Mouse (Mus musculus) bone marrow, adult 2 months (tissue): ENCODE measurements around the gene Epb41l5. TPM values are rescaled to one million over a fixed set of nuclear protein-coding genes. Genes with fewer than 3 reads are reported as not detected.
A peak's percentile ranks its signal among the peaks of the same experiment; 100 is the strongest.

ENCODE experiments used
- H3K27ac ChIP-seq: fragments of 200-500 bp; 2 replicates; pipeline ENCODE4 v1.5.1; 2012; ENCODE audit warnings: low read depth, mild to moderate bottlenecking, control low read depth, inconsistent platforms, low read length; ENCODE audit not compliant: control insufficient read depth, poor library complexity, insufficient read depth
- H3K4me1 ChIP-seq: fragments of 200-500 bp; 2 replicates; pipeline ENCODE4 v1.6.1; 2011; ENCODE audit warnings: low read length; ENCODE audit not compliant: control insufficient read depth, insufficient read depth
- H3K4me3 ChIP-seq: fragments of 200-500 bp; replicated peaks from 2 replicates; pipeline ENCODE3; 2011; ENCODE audit warnings: mild to moderate bottlenecking, low read depth, low read length, control low read depth; ENCODE audit not compliant: control insufficient read depth
- CTCF ChIP-seq: fragments of 200-500 bp; IDR thresholded peaks from 2 replicates; pipeline ENCODE4 v1.5.1; 2011; ENCODE audit warnings: low read length, control low read depth; ENCODE audit not compliant: control insufficient read depth, insufficient read depth
- POLR2A ChIP-seq: fragments of 200-500 bp; IDR thresholded peaks from 2 replicates; pipeline ENCODE4 v1.6.1; 2011; ENCODE audit warnings: low read depth, mild to moderate bottlenecking, control low read depth, low read length, borderline replicate concordance; ENCODE audit not compliant: control insufficient read depth
- WGBS: fragments of 180-500 bp; shearing (Covaris S2); methylation state at CpG from one replicate; pipeline ENCODE4 v1.1.7; 2018; 5-methylcytosine and 5-hydroxymethylcytosine counted together
- polyA plus RNA-seq: library from polyadenylated mRNA; stranded (reverse); fragments of >200 nt; gene quantifications from 2 replicates; pipeline ENCODE4 v1.2.4, GENCODE M21; 2011; ENCODE audit warnings: low replicate concordance; ENCODE audit not compliant: missing spikeins, insufficient read depth, insufficient read length

The Epb41l5 gene
- polyA plus RNA-seq, 1 experiment = 2.4 TPM

DNA sequence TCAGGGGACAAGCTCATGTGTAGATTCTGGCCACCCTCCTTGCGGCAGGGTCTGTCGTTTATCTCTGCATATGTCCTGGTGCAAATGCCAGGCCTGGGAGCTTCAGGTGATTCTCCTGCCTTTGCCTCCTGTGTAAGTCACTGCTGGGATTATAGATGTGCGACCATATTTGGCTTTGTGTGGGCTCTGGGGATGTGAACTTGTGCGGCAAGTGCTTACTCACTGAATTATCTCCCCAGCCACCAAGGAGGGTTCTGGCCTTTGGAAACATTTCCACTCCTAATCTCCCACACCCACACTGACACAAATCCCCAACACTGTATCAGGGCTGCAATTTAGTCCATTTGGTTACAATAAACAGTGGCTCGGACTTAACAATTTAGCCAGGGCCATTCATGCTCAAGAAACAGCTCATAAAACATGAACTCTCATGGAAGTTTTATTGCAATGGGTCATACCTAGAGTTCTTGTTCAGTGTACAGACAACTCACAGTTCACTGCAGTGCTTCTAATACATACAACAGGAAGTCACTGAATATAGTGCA lies 104.1 kb downstream of the Epb41l5 start:
- Histone ChIP-seq H3K4me3 (no peak overlapping the region), H3K27ac (no peak overlapping the region), H3K4me1 (no peaks in the 10 kb centered on the region)
- 79% methylated on average over 5 of the region's 5 CpGs for WGBS
- TF ChIP-seq POLR2A (no peak), CTCF (no peak)

DNA sequence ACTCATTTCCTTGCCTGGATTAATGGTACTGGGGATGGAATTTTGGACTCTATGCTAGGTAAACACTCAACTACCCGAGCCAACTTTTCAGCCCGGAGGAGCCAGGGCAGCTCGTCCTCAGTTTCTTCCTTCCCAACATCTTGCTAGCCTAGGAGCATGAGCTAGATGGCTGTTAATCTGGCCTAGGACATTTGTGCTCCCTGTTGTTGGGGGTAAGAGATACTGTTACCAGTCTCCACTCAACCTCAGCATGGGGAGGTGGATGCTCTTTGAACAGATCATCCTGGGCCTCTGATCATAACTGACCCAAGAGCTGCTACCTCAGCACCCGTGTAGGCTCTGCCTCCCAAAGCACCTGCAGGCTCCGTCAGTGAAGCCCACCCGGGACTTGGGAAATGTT lies 105.5 kb downstream of the Epb41l5 start:
- TF ChIP-seq CTCF (no peak), POLR2A (no peak)
- Histone ChIP-seq H3K4me1 (no peaks in the 10 kb centered on the region), H3K27ac (no peak overlapping the region), H3K4me3 (no peak overlapping the region)
- 92% methylated on average over 6 of the region's 6 CpGs for WGBS

DNA sequence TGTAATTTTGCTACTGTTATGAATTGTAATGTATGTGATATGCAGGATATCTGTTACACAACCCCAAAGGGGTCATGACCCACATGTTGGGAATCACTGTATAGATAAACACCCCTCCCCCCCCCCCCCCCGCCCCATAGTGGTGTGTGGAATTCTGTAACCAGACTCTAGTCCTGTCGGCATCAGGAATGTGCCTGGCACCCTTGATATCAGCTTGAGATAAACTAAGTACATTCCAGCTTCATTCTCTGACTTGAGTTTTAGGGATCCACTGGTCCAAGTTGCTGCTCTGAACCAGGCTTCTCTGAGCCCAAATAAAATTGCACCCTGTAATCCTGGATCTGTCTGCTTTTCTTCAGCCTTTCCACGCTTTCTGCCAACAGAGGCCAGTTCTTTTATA lies 107.2 kb downstream of the Epb41l5 start:
- TF ChIP-seq CTCF = no peak
- no peak for TF ChIP-seq POLR2A
- Histone ChIP-seq H3K4me3 (no peak overlapping the region), H3K4me1 (no peaks in the 10 kb centered on the region), H3K27ac (no peak overlapping the region)
- WGBS = 79% methylated on average over 3 of the region's 3 CpGs

DNA sequence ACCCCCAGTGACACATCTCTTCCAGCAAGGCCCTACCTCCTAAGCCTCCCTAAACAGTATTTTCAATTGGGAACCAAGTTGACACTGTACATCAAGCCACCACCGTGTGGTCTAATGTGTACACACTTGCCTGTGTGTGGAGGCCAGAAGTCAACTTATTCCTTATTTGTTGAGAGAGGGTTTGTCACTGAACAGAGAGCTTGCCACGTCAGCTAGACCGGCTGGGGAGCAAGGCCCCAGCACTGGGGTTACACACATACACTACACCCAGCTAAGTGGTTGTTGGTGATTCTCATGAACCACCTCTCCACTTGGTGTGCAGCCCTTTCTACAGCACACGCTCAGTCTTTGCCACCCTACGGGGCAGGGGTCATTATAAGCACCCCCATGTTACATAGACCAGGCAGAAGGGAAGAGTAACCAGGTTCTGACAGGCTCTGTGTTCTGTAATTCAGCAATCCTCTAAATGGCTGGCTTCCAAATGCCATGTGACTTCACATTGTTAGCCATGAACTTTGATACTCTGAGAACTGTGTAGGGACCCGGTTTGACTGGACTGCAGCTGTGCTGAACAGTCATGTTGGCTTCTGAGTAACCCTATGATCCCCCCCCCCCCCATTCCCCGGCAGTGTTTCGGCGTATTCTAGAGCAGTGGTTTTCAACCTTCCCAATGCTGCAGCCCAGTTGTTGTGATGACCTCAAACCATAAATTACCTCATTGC lies 107.8 kb downstream of the Epb41l5 start:
- H3K4me3 ChIP-seq = no peak overlapping the region
- no peaks in the 10 kb centered on the region for H3K4me1 ChIP-seq
- 79% methylated on average over 9 of the region's 9 CpGs for WGBS
- TF ChIP-seq CTCF = no peak
- no peak for TF ChIP-seq POLR2A
- no peak overlapping the region for H3K27ac ChIP-seq

DNA sequence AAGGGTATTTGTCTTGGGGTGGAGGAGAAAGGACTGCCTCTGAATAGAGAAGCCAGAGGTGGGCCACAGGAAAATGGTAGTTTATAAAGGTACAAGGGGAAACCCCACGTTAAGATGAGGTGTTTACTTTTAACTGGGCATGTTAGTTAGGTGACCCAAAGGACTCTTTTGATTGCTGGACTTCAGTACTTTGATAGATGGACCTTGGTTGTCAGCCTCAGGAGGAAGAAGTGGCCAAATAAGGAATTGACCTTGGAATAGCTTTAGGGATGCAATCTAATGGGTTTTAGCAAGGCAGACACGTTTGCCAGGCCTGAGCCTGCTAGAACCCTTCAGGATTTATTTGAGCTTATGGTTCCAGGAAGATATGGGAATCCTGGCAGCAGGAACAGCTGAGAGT lies 109.5 kb downstream of the Epb41l5 start:
- Histone ChIP-seq H3K4me3 (no peak overlapping the region), H3K27ac (no peak overlapping the region), H3K4me1 (peaks cover 5% of the 10 kb centered on the region; the same call in 1 of the 2 replicates)
- WGBS = 66% methylated on average over 2 of the region's 2 CpGs
- TF ChIP-seq POLR2A = no peak
- no peak for TF ChIP-seq CTCF

DNA sequence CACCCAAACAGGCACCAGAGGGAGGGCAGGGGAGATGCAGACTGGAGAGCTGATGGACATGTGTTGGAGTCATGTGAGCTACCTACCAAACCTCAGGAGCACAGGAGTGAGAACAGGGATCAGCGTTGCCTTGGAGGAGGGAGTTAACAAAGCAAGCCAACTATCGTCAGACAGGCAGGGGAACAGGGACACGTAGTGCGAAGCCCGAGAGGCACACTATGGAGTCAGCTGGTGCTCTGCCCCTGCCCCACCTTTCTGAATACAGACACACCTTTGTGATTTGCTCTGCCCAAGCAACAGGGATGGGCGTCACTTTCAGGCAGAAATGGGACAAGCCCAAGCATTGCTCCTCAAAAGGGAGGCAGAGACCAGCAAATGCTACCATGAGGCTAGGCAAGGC lies 111.1 kb downstream of the Epb41l5 start:
- no peak for TF ChIP-seq CTCF
- TF ChIP-seq POLR2A = no peak
- 91% methylated on average over 6 of the region's 6 CpGs for WGBS
- H3K4me1 ChIP-seq = peaks cover 13% of the 10 kb centered on the region
- H3K4me3 ChIP-seq = no peak overlapping the region
- no peak overlapping the region for H3K27ac ChIP-seq

DNA sequence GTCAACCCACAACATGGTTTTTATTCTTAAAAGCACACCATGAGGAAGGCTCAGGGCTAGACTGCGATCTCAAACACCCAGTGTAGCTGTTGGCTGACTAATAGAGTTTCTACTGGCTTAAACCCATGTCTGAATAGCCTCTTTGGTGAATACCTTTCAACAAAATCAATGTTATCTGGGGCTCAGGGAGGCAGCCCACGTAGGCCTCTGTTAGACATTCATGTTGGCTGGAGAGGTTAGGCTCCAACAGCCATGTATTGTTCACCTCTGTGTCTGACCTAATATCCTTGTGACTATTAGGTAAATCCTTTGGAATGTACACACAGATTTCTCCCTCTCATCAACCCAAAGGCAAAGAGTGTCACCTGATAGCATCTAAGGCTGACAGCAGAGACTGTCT lies 112.7 kb downstream of the Epb41l5 start:
- TF ChIP-seq CTCF (no peak), POLR2A (no peak)
- WGBS = 79% methylated on average over 2 of the region's 2 CpGs
- Histone ChIP-seq H3K4me1 (peaks cover 15% of the 10 kb centered on the region), H3K4me3 (no peak overlapping the region), H3K27ac (no peak overlapping the region)

DNA sequence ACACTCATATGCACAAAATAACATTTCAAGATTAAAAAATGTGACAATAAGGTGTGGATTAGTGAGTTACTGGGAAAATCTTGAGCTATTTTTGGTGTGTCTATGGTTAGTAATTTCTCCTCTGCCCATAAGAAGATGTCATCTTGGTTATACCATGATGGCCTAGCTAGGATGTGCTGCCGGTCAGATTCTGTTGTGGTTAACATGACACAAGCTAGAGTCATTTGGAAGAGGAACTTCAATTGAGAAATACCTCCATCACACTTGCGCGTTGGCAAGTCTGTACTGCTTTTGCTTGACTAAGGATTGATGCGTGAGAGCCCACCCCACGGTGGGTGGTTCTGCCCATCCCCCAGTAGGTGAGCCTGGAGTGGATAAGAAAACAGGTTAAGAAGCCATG lies 114.5 kb downstream of the Epb41l5 start:
- TF ChIP-seq POLR2A = no peak
- TF ChIP-seq CTCF = no peak
- Histone ChIP-seq H3K4me1 (peaks cover 15% of the 10 kb centered on the region), H3K4me3 (no peak overlapping the region), H3K27ac (peak overlapping the region; percentile 93)
- 26% methylated on average over 5 of the region's 5 CpGs for WGBS
